Mouse (Mus musculus): ENCODE measurements around the gene Dcp1b. TPM values are rescaled to one million over a fixed set of nuclear protein-coding genes. Genes with fewer than 3 reads are reported as not detected.

Gene Dcp1b
- polyA plus RNA-seq, 1 experiment from 2014 or later: 14.2 TPM

- WGBS: 70% methylated on average over 7 of the region's 7 CpGs
- H3K27ac ChIP-seq: no peak overlapping the region
- peaks cover 24% of the 10 kb centered on the region for H3K4me1 ChIP-seq
- H3K4me3 ChIP-seq: peak overlapping the region; percentile 88
- H3K36me3 ChIP-seq (replicated peaks): no peaks in the 10 kb centered on the region
- H3K9ac ChIP-seq: 0 out of 2 replicates have a peak overlapping the region, but pooled peaks have one; percentile 86
- H3K9me3 ChIP-seq: no peaks in the 10 kb centered on the region
- H3K27me3 ChIP-seq (replicated peaks): no peaks in the 10 kb centered on the region
- H3K4me2 ChIP-seq: peak overlapping the region; percentile 59
- no peak for ATAC-seq (replicated peaks)
Observed at GRCm38 (mm10) chr6:119176103-119176502, 1.1 kb downstream of the Dcp1b start.

DNA sequence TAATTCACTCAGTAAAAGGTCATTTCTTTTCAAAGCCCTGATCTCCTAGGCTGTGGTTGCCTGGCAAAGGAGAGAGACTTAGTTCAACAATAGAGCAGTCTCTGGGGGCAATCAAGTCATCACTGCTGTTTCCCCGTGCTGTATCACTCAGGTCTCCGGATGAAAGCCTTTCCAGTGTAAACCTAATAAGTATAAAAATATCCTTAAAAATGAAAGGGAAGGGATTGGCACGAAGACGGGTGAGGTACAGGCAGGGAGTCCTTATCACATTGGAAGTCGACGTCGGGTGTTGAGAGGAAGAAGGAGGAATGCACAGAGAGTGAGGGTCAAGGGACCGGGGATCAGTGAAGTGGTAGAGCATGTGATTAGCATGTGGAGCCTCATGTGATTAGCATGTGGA lies 2.0 kb downstream of the Dcp1b start:
- Histone ChIP-seq H3K27ac (no peak overlapping the region), H3K4me3 (no peak overlapping the region), H3K4me1 (peaks cover 24% of the 10 kb centered on the region), H3K9ac (no peak overlapping the region), H3K27me3 (replicated peaks) (no peaks in the 10 kb centered on the region), H3K4me2 (no peak overlapping the region), H3K36me3 (replicated peaks) (no peaks in the 10 kb centered on the region), H3K9me3 (no peaks in the 10 kb centered on the region)
- no peak for ATAC-seq (replicated peaks)
- WGBS: 44% methylated on average over 8 of the region's 8 CpGs

DNA sequence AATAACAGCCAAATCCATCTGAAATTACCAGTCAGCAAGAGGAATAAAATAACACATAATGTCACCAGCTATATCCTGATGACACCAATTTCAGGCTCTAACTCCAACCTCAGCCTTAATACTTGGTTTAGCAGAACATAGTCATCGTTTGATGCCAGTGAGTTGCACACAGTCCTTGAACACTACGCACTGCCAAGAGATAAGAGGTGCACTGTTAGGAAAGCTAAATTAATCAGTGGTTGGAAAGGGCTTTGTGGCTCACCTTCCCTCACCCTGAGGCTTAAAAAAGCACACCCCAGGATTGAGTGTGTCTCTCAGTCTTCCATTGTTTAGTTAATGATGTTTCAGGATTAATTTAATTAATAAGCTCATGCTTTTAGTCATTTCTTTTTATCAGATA lies 5.1 kb downstream of the Dcp1b start:
- Histone ChIP-seq H3K27ac (no peak overlapping the region), H3K9ac (no peak overlapping the region), H3K36me3 (replicated peaks) (peaks cover 4% of the 10 kb centered on the region; the same call in 1 of the 2 replicates), H3K4me2 (no peak overlapping the region), H3K9me3 (no peaks in the 10 kb centered on the region), H3K4me3 (no peak overlapping the region), H3K4me1 (peaks cover 24% of the 10 kb centered on the region), H3K27me3 (replicated peaks) (no peaks in the 10 kb centered on the region)
- ATAC-seq (replicated peaks): no peak
- 87% methylated on average over 2 of the region's 2 CpGs for WGBS

DNA sequence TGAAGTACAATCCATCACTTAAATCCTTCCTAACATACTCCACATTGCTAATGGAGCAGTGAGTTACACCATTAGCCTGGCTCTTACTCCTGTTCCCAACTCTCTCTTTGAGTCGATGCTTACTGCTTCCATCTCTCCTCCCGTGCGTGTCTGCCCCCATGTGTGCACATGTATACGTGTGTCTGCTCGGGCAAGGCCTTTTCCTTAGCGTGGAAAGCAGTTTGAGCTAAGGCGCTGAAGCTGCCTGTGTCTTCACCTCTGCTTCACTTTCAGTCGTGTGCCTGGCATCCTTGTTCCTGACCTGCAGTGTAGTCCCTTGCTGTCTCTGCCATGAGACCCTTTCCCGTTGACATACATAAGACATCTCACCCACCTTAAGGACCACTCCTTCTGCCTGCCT lies 7.2 kb downstream of the Dcp1b start:
- Histone ChIP-seq H3K4me1 (peaks cover 11% of the 10 kb centered on the region), H3K27ac (no peak overlapping the region), H3K4me3 (no peak overlapping the region), H3K9ac (no peak overlapping the region), H3K27me3 (replicated peaks) (no peaks in the 10 kb centered on the region), H3K4me2 (no peak overlapping the region), H3K36me3 (replicated peaks) (peaks cover 4% of the 10 kb centered on the region; the same call in 1 of the 2 replicates), H3K9me3 (no peaks in the 10 kb centered on the region)
- no peak for ATAC-seq (replicated peaks)
- WGBS: 88% methylated on average over 9 of the region's 9 CpGs

GRCm38 (mm10) chr6:119183781-119184180 lies 8.7 kb downstream of the Dcp1b start:
- Histone ChIP-seq H3K4me2 (no peak overlapping the region), H3K27me3 (replicated peaks) (no peaks in the 10 kb centered on the region), H3K4me1 (peaks cover 5% of the 10 kb centered on the region; the same call in 1 of the 2 replicates), H3K4me3 (no peak overlapping the region), H3K27ac (no peak overlapping the region), H3K36me3 (replicated peaks) (peaks cover 4% of the 10 kb centered on the region; the same call in 1 of the 2 replicates), H3K9me3 (no peaks in the 10 kb centered on the region), H3K9ac (no peak overlapping the region)
- WGBS: 26% methylated on average over 3 of the region's 3 CpGs
- no peak for ATAC-seq (replicated peaks)

GRCm38 (mm10) chr6:119186658-119187057 lies 11.6 kb downstream of the Dcp1b start:
- Histone ChIP-seq H3K4me3 (no peak overlapping the region), H3K9me3 (no peaks in the 10 kb centered on the region), H3K36me3 (replicated peaks) (peaks cover 4% of the 10 kb centered on the region; the same call in 1 of the 2 replicates), H3K4me1 (peaks cover 5% of the 10 kb centered on the region; the same call in 1 of the 2 replicates), H3K4me2 (no peak overlapping the region), H3K27ac (no peak overlapping the region), H3K9ac (no peak overlapping the region), H3K27me3 (replicated peaks) (no peaks in the 10 kb centered on the region)
- 64% methylated on average over 8 of the region's 8 CpGs for WGBS
- ATAC-seq (replicated peaks): no peak

GRCm38 (mm10) chr6:119187631-119188030 lies 12.6 kb downstream of the Dcp1b start:
- H3K4me2 ChIP-seq: no peak overlapping the region
- ATAC-seq (replicated peaks): no peak
- H3K27ac ChIP-seq: no peak overlapping the region
- 60% methylated on average over 6 of the region's 6 CpGs for WGBS
- H3K27me3 ChIP-seq (replicated peaks): no peaks in the 10 kb centered on the region
- peaks cover 5% of the 10 kb centered on the region; the same call in 1 of the 2 replicates for H3K4me1 ChIP-seq
- H3K36me3 ChIP-seq (replicated peaks): peaks cover 7% of the 10 kb centered on the region; the same call in 1 of the 2 replicates
- H3K9me3 ChIP-seq: no peaks in the 10 kb centered on the region
- no peak overlapping the region for H3K4me3 ChIP-seq
- H3K9ac ChIP-seq: no peak overlapping the region

DNA sequence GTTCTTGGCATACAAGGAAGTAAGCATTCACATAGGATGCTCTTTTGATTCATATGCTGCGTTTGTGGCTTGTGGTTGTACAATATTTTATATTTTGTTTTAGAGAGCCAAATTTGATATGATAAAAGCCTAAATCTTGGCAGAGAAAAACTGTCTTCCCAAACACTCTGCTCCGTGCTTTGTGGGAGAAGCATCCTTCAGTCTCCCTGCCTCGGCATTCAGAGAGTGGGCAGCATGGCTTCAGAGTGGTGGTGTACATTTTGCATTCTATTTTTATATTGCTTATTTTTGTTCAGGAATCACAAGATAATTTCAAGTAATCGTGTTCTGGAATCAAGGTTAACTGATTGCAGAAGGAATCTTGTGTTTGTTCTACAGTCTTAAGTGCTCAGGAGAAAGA lies 16.4 kb downstream of the Dcp1b start:
- no peak for ATAC-seq (replicated peaks)
- Histone ChIP-seq H3K4me3 (no peak overlapping the region), H3K27ac (no peak overlapping the region), H3K27me3 (replicated peaks) (no peaks in the 10 kb centered on the region), H3K9me3 (no peaks in the 10 kb centered on the region), H3K4me2 (no peak overlapping the region), H3K36me3 (replicated peaks) (peaks cover 10% of the 10 kb centered on the region), H3K4me1 (no peaks in the 10 kb centered on the region), H3K9ac (no peak overlapping the region)
- WGBS: 92% methylated on average over 4 of the region's 4 CpGs

DNA sequence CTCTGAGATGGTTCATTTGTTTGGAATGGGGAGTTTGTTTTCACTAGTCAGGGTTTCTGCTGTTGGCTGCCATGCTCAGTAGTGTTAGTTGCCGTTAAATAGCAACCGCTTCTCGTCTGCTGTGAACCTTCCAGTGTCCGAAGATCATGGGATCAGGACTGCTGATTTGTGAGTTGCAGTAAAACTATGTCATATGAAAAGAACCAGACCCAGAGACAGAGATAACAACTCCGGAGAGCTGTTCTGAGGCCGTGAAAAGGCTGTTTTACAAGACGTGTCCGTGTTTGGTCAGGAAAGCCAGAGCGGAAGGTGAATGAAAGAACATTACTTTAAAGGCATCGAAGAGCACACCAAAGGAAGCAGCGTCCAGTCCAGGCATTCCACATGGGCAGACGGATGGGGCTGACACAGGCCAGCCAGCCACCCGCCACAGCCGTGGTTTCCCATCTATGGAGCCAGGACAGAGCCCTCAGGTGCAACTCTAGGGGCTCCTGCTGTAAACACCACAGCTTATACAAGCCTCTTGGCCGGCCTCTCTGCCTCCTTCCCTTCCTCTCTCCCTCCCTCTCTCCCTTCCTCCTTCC lies 18.6 kb downstream of the Dcp1b start:
- H3K4me3 ChIP-seq: no peak overlapping the region
- H3K4me2 ChIP-seq: no peak overlapping the region
- no peaks in the 10 kb centered on the region for H3K27me3 ChIP-seq (replicated peaks)
- no peak overlapping the region for H3K9ac ChIP-seq
- WGBS: 89% methylated on average over 15 of the region's 15 CpGs
- peaks cover 10% of the 10 kb centered on the region for H3K36me3 ChIP-seq (replicated peaks)
- peaks cover 4% of the 10 kb centered on the region for H3K4me1 ChIP-seq
- ATAC-seq (replicated peaks): no peak
- no peak overlapping the region for H3K27ac ChIP-seq
- no peaks in the 10 kb centered on the region for H3K9me3 ChIP-seq

GRCm38 (mm10) chr6:119194161-119194560 lies 19.1 kb downstream of the Dcp1b start:
- no peaks in the 10 kb centered on the region for H3K9me3 ChIP-seq
- H3K27ac ChIP-seq: no peak overlapping the region
- H3K27me3 ChIP-seq (replicated peaks): no peaks in the 10 kb centered on the region
- H3K4me2 ChIP-seq: no peak overlapping the region
- H3K9ac ChIP-seq: no peak overlapping the region
- ATAC-seq (replicated peaks): no peak
- peaks cover 9% of the 10 kb centered on the region for H3K4me1 ChIP-seq
- WGBS: 86% methylated on average over 9 of the region's 9 CpGs
- no peak overlapping the region for H3K4me3 ChIP-seq
- H3K36me3 ChIP-seq (replicated peaks): peaks cover 10% of the 10 kb centered on the region

- Histone ChIP-seq H3K27me3 (replicated peaks) (no peaks in the 10 kb centered on the region), H3K36me3 (replicated peaks) (peaks cover 10% of the 10 kb centered on the region), H3K9ac (no peak overlapping the region), H3K27ac (no peak overlapping the region), H3K4me3 (no peak overlapping the region), H3K4me2 (no peak overlapping the region), H3K9me3 (no peaks in the 10 kb centered on the region), H3K4me1 (peaks cover 13% of the 10 kb centered on the region)
- WGBS: 93% methylated on average over 7 of the region's 7 CpGs
- ATAC-seq (replicated peaks): no peak
Observed at GRCm38 (mm10) chr6:119194601-119195000, 19.5 kb downstream of the Dcp1b start.

- ATAC-seq (replicated peaks): no peak
- Histone ChIP-seq H3K9ac (no peak within 1 kb of the TSS), H3K27ac (no peak within 1 kb of the TSS), H3K4me3 (no peak within 1 kb of the TSS), H3K9me3 (no peaks in the 10 kb centered on the region), H3K36me3 (replicated peaks) (peaks cover 13% of the 10 kb centered on the region), H3K4me1 (peaks cover 13% of the 10 kb centered on the region), H3K27me3 (replicated peaks) (no peaks in the 10 kb centered on the region), H3K4me2 (no peak within 1 kb of the TSS)
- WGBS: 79% methylated on average over 17 of the region's 17 CpGs
Observed at GRCm38 (mm10) chr6:119196382-119197305, 21.6 kb downstream of the Dcp1b start, which contains the start of gene Cacna1c. Cacna1c (minus strand) TSS chr6:119196418.
